Comparison of ENCODE assay signal across 13 mouse cellular contexts in genomic region chr6:30177305-30177704, GRCm38 (mm10).
A peak's percentile ranks its signal among the peaks of the same experiment; 100 is the strongest.
DNase-seq lines count a peak whose midpoint lies in the region; ATAC-seq lines count a peak whose summit lies in the region.
"Had no signal": no experiment of that assay in that cellular context is flagged by ENCODE, and none has a peak within 500 bp of the region (broad histone marks: within the 10 kb centered on the region; RNA-seq: fewer than 3 reads in every experiment).

No protein-coding gene starts in this region.

- H3K4me1 ChIP-seq in kidney, embryonic 16.5 days (ENCODE audit: insufficient read depth, low read length) = peaks cover 46% of the 10 kb centered on the region

- peak; percentile 35 for DNase-seq in CD4-positive, CD25-positive, alpha-beta regulatory T cell, adult 2 months (ENCODE audit: low read depth, low spot score)
- DNase-seq in kidney, adult 9 months = no peak
- peak; percentile 84 for DNase-seq in ES-CJ7 (ENCODE audit: low read depth, low spot score)
- peak; percentile 58 for DNase-seq in induced T-regulatory cell, adult 2 months (ENCODE audit: low read depth)
- no peak for DNase-seq in layer of hippocampus, adult 9-11 months
- no peak for DNase-seq in heart, postnatal 10 days
- DNase-seq: kidney, adult 11 months had no signal

- 2% methylated on average over 14 of the region's 14 CpGs for WGBS in kidney, embryonic 16.5 days

- H3K9me3 ChIP-seq in kidney, embryonic 16.5 days (ENCODE audit: low read length) = no peaks in the 10 kb centered on the region; the same call in 1 of the 2 replicates
- H3K9me3 ChIP-seq: heart, embryonic 13.5 days; limb, embryonic 13.5 days; lung, embryonic 15.5 days; midbrain, embryonic 12.5 days had no signal

- H3K27ac ChIP-seq in kidney, embryonic 16.5 days (ENCODE audit: low read length) = no peak overlapping the region
- H3K27ac ChIP-seq: heart, embryonic 13.5 days; limb, embryonic 13.5 days; lung, embryonic 15.5 days; midbrain, embryonic 12.5 days had no signal

- H3K9ac ChIP-seq in kidney, embryonic 16.5 days (replicated peaks; ENCODE audit: low read length) = no peak overlapping the region
- H3K9ac ChIP-seq: heart, embryonic 13.5 days; limb, embryonic 13.5 days; lung, embryonic 15.5 days; midbrain, embryonic 12.5 days had no signal

- 0 out of 2 replicates have a peak overlapping the region, but pooled peaks have one; percentile 7 for H3K4me3 ChIP-seq in kidney, embryonic 16.5 days (ENCODE audit: low read length)
- H3K4me3 ChIP-seq: lung, embryonic 15.5 days had no signal

- intact Hi-C loops in heart, postnatal 10 days (cut with DNase I) = no loop called here

- no peaks in the 10 kb centered on the region for H3K36me3 ChIP-seq in kidney, embryonic 16.5 days (ENCODE audit: insufficient read depth, low read length)
- H3K36me3 ChIP-seq: heart, embryonic 13.5 days; limb, embryonic 13.5 days; lung, embryonic 15.5 days; midbrain, embryonic 12.5 days had no signal

- H3K4me2 ChIP-seq in kidney, embryonic 16.5 days (replicated peaks; ENCODE audit: low read depth, low read length) = peak overlapping the region; percentile 4; the same call in 1 of the 2 replicates
- H3K4me2 ChIP-seq: lung, embryonic 15.5 days; midbrain, embryonic 12.5 days had no signal

- ATAC-seq in CD4-positive, CD25-positive, alpha-beta regulatory T cell, adult 4 months = no peak
- no peak for ATAC-seq in kidney, embryonic 16.5 days (ENCODE audit: low FRiP score, low TSS enrichment)

- H3K27me3 ChIP-seq in kidney, embryonic 16.5 days (ENCODE audit: insufficient read depth, low read length) = peaks cover 94% of the 10 kb centered on the region

Comparison
In these comparisons a context has a peak if more than half of its experiments do, and no peak if none do; other contexts are left out.
1. DNase-seq: peak in CD4-positive, CD25-positive, alpha-beta regulatory T cell, adult 2 months (single experiment), ES-CJ7 (single experiment) and induced T-regulatory cell, adult 2 months (single experiment); none in kidney, adult 9 months (single experiment), layer of hippocampus, adult 9-11 months (single experiment) and heart, postnatal 10 days (0 of 2).